17 mouse cellular contexts compared by ENCODE assay signal in the genomic region with DNA sequence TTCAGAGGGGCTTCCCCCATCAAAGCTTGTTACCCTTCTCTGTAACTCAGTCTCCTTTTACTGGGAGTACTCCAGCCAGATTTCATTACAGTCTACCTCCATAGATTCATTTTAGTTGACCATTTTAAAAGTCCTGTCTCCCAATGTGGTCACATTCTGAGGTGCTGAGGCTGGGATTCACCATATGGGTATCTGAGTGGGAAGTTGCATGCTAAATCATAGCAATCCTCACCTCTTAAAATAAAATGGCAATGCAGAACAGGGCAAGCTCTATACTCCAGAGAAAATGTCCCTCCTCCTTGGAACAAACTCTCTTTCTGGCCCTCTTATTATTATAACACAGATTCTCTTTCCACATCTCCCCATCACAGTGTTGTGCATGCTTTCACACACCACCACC.
"Had no signal": no experiment of that assay in that cellular context is flagged by ENCODE, and none has a peak within 500 bp of the region (broad histone marks: within the 10 kb centered on the region; RNA-seq: fewer than 3 reads in every experiment).

No protein-coding gene starts in this region.

- DNase-seq: left cerebral cortex, postnatal 4 days; liver; liver, embryonic 13.5 days; liver, postnatal 0 days; lung, adult 18-20 months; lung, adult 2 months; lung, embryonic 14.5 days; lung, postnatal 10 days; lung, postnatal 14 days; lung, postnatal 36 days; lung, postnatal 4 days; midbrain, embryonic 14.5 days had no signal

- ATAC-seq: liver, embryonic 12.5 days; liver, postnatal 0 days; lung, postnatal 0 days; midbrain, embryonic 13.5 days; midbrain, embryonic 15.5 days; midbrain, embryonic 16.5 days had no signal
